Mouse (Mus musculus) ES-Bruce4 (cell line): ENCODE data around the gene Llgl2. TPM values are rescaled to one million over a fixed set of nuclear protein-coding genes. Genes with fewer than 3 reads are reported as not detected.
A peak's percentile ranks its signal among the peaks of the same experiment; 100 is the strongest.

Experiments used
- H3K27ac ChIP-seq: 2 replicates; pipeline ENCODE4 v1.5.1; 2012; ENCODE audit warnings: low read length, inconsistent platforms; ENCODE audit not compliant: insufficient read depth
- H3K27me3 ChIP-seq: 2 replicates; pipeline ENCODE4 v1.6.1; 2012; ENCODE audit warnings: mild to moderate bottlenecking, low read length, inconsistent platforms; ENCODE audit not compliant: control insufficient read depth, poor library complexity, insufficient read depth, severe bottlenecking
- H3K36me3 ChIP-seq: 2 replicates; pipeline ENCODE4 v1.6.1; 2012; ENCODE audit warnings: inconsistent platforms, mild to moderate bottlenecking, low read length, moderate library complexity; ENCODE audit not compliant: control insufficient read depth, poor library complexity, insufficient read depth, severe bottlenecking
- H3K4me1 ChIP-seq: one replicate; pipeline ENCODE4 v1.8.1; 2011; ENCODE audit warnings: low read length; ENCODE audit not compliant: control insufficient read depth, insufficient read depth
- H3K4me3 ChIP-seq: 2 replicates; pipeline ENCODE4 v1.5.1; 2011; ENCODE audit warnings: low read depth, mild to moderate bottlenecking, low read length
- H3K9ac ChIP-seq: 2 replicates; pipeline ENCODE4 v1.6.1; 2012; ENCODE audit warnings: low read depth, mild to moderate bottlenecking, inconsistent platforms; ENCODE audit not compliant: poor library complexity, severe bottlenecking
- H3K9me3 ChIP-seq: replicated peaks from 2 replicates; pipeline ENCODE4 v1.6.1; 2012; ENCODE audit warnings: mild to moderate bottlenecking, low read length, inconsistent platforms; ENCODE audit not compliant: control insufficient read depth, poor library complexity, insufficient read depth, severe bottlenecking
- CTCF ChIP-seq: IDR thresholded peaks from one replicate; pipeline ENCODE4 v1.8.1; 2011; ENCODE audit warnings: low read depth, low read length
- EP300 ChIP-seq: IDR thresholded peaks from 2 replicates; pipeline ENCODE4 v1.6.1; 2011; ENCODE audit warnings: low read depth, low read length; ENCODE audit not compliant: insufficient read depth
- POLR2A ChIP-seq: IDR thresholded peaks from one replicate; pipeline ENCODE4 v1.8.1; 2011; ENCODE audit warnings: low read length; ENCODE audit not compliant: insufficient read depth
- polyA plus RNA-seq: library from polyadenylated mRNA; stranded (reverse); fragments of >200 nt; gene quantifications from 2 replicates; pipeline ENCODE4 v1.2.4, GENCODE M21; 2011; ENCODE audit warnings: low read depth; ENCODE audit not compliant: missing spikeins, insufficient read depth, insufficient read length

Gene Llgl2
- polyA plus RNA-seq, 1 experiment = 99.1 TPM

DNA sequence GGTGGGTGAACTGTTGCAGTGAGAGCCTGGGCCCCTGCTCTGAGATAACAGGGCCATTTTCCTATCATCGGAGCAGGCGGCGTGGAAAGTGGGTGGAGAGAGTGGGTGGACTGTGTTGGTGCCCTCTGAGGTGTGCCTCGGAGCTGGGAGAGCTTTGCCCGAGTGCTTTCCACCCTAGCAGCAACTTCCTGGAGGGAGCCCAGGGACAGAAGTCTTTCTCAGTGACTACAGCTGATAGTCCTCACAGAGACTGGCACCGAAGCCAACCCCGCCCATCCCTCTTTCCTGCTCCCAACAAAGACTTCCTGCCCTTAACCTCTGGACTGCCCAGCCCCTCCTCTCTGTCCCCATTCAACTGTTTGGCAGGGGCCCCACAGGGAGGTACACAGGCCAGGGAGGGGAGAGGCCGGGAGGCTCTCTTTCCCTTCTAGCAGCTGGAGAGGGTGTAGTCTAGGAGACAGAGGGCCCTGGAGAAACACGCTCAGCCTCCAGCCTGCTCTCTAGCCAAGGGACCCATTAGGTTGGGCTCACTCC is 44.7 kb upstream of the Llgl2 start:
- Histone ChIP-seq H3K4me1 (peaks cover 20% of the 10 kb centered on the region), H3K27me3 (no peaks in the 10 kb centered on the region), H3K27ac (no peak overlapping the region), H3K4me3 (no peak overlapping the region), H3K36me3 (no peaks in the 10 kb centered on the region), H3K9me3 (no peaks in the 10 kb centered on the region), H3K9ac (no peak overlapping the region)
- TF ChIP-seq CTCF (no peak), EP300 (no peak), POLR2A (no peak)

DNA sequence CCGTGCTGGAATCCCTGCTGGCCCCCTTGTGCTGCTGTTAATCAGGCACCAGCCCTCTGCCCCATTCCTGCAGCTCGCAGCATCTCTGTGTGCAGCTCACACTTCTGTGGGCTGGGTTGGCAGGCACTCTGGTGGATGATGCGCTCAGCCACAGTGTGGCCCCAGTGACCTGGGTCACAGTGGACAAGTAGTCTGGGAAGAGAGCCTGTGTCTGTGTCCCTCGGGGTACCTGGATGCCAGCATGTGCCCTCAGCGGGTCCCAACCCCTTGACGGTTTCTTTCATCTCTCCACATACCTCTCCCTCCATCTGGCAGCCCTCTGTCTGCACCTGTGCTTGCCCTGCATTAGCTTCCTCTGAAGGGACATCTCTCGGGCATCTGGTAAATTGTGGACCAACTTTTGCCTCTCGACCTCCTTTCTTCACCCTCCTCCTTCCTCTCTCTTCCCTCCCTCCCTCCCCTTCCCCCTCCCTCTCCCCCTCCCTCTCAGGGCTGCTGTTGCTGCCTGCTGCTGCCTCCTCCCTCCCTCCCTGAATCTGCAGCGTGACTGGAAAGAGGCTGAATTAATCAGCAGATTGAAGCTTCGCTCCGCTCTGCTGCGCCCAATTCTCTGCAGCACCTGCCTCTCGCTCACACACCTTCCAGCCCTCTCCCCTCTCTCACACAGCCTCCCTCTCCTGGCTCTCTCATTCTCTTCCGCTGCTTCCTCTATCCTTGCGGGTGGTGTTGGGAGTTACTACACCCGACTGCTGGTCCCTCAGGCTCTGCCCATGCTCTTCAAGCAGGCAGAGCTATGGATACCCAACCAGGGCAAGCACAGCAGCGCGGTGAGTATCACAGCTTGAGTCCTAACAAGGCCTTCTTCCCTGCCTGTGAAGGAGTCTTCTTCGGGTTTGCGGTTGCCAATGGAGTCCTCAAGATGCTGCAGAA is 43.4 kb upstream of the Llgl2 start:
- peak overlapping the region; percentile 5; the same call in 1 of the 2 replicates for H3K4me3 ChIP-seq
- no peaks in the 10 kb centered on the region for H3K27me3 ChIP-seq
- H3K9ac ChIP-seq = no peak overlapping the region
- no peak overlapping the region for H3K27ac ChIP-seq
- H3K36me3 ChIP-seq = no peaks in the 10 kb centered on the region
- TF ChIP-seq POLR2A (no peak), CTCF (no peak), EP300 (no peak)
- peaks cover 20% of the 10 kb centered on the region for H3K4me1 ChIP-seq
- no peaks in the 10 kb centered on the region for H3K9me3 ChIP-seq

GRCm38 (mm10) chr11:115786473-115786872 is 37.4 kb upstream of the Llgl2 start:
- no peak for TF ChIP-seq EP300
- H3K4me1 ChIP-seq = no peaks in the 10 kb centered on the region
- no peaks in the 10 kb centered on the region for H3K27me3 ChIP-seq
- no peaks in the 10 kb centered on the region for H3K9me3 ChIP-seq
- H3K36me3 ChIP-seq = no peaks in the 10 kb centered on the region
- H3K27ac ChIP-seq = no peak overlapping the region
- no peak overlapping the region for H3K4me3 ChIP-seq
- H3K9ac ChIP-seq = no peak overlapping the region

DNA sequence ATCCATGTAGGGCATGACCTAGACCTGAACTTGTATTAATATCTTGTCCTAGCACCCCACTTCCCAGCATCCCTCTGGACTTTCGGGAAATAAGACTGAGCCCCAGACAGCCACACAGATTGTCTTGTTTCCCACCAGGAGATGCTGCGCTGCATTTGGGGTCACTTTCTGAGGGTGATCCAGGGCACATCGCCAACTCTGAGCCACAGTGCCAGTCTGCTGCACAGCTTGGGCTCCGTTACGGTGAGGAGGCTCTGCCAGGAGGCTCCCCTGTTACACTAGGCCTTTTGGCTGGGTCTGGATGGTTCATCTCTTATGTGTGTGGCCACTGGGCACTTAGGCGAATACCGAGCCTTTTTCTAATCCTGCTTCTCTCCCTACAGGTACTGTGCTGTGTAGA is 34.1 kb upstream of the Llgl2 start:
- Histone ChIP-seq H3K9ac (no peak overlapping the region), H3K9me3 (no peaks in the 10 kb centered on the region), H3K27me3 (no peaks in the 10 kb centered on the region), H3K27ac (no peak overlapping the region), H3K36me3 (no peaks in the 10 kb centered on the region), H3K4me3 (no peak overlapping the region), H3K4me1 (no peaks in the 10 kb centered on the region)
- no peak for TF ChIP-seq EP300

- no peak overlapping the region for H3K4me3 ChIP-seq
- H3K27ac ChIP-seq = no peak overlapping the region
- H3K9me3 ChIP-seq = no peaks in the 10 kb centered on the region
- H3K4me1 ChIP-seq = no peaks in the 10 kb centered on the region
- no peaks in the 10 kb centered on the region for H3K27me3 ChIP-seq
- no peak for TF ChIP-seq POLR2A
- no peak for TF ChIP-seq CTCF
- TF ChIP-seq EP300 = no peak
- no peak overlapping the region for H3K9ac ChIP-seq
- no peaks in the 10 kb centered on the region for H3K36me3 ChIP-seq
Measured at GRCm38 (mm10) chr11:115791919-115792318, 31.9 kb upstream of the Llgl2 start.

DNA sequence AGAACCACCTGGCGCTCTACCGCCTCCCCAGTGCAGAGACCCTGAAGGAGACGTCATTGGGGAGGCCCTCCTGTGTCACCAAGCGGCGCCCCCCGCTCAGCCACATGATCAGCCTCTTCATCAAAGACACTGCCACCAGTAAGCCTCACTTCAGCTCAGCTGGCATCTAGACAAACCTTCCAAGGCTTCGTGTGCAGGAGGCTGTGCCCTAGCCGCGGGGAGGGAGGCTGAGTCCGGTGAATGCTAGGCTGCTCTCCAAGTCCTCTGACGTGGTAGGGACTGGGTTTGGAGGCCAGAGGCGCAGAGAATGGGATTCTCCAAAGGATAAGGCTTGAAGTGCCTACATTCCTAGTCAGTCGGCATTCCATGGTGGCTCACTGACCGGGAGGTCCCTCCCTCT is 31.5 kb upstream of the Llgl2 start:
- Histone ChIP-seq H3K4me3 (no peak overlapping the region), H3K27ac (no peak overlapping the region), H3K36me3 (peaks cover 4% of the 10 kb centered on the region; the same call in 1 of the 2 replicates), H3K9me3 (no peaks in the 10 kb centered on the region), H3K9ac (no peak overlapping the region), H3K27me3 (no peaks in the 10 kb centered on the region), H3K4me1 (no peaks in the 10 kb centered on the region)
- TF ChIP-seq POLR2A (no peak), EP300 (no peak), CTCF (no peak)
